Mouse (Mus musculus) lung, postnatal 25 days (tissue): Measurements from ENCODE around the gene Dpf2.
"Not testable (repeated sequence)": the region's sequence is repeated elsewhere in the genome, so short reads cannot be mapped to it uniquely, and the experiment has no call there.

Source experiments
- DNase-seq: peaks from one replicate; pipeline ENCODE4 v3.0.0; 2022; ENCODE audit warnings: low spot score

The Dpf2 gene

GRCm38 (mm10) chr19:5892735-5893134 lies 20.1 kb downstream of the Dpf2 start:
- DNase-seq = no peak

DNA sequence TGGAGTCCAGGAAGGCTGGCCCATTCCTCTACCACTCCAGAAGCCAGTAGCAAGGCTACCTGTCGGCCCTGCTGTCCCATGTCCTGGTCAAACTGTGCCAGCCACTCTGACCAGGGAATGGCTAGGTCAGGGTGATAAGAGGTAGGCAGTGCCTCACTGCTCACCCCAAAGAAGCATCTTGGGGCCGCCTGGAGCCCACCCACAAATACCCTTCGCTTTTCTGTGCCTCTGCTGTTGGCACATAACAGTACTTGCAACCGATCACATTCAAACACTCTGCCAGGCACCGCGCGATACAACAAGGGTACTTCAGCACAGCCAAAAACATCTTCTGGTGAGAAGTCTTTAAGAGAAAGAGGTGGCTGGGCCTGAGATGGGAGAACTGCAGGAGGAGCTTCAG lies 20.5 kb downstream of the Dpf2 start:
- no peak for DNase-seq

DNA sequence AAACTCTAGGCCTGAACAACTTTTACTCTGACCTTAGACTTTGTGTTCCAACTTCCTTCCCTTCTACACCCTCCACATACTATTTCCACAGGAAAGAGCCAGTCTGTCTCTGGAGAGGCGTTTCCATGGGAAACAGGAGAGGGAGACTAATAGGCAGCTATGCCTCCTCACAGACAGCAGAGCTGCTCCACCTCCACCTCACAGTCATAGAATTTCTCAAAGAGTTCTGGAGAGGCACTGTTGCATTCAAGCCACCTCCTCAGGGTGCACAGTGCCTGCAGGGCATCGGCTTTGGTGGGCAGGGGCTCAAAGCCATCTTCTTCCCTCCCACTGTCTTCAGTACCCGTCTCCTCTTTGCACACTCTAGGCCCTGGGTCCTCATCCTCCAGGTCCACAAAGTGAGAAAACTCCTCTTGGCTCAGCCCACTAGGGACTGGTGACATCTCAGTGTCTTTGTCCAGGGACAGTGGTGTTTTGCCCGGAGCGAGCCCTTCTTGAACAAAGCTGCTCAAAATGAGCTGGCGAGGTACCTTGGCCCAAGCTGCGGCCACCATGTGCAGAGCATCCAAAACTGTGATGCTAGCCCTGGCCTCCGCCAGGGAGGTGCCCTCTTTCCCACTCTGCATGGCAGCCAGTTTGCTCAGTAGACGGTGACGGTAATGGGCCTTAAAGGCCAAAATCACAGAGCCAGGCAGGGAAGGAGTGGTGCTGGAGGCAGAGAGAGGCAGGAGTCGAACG lies 21.1 kb downstream of the Dpf2 start:
- DNase-seq = no peak

DNA sequence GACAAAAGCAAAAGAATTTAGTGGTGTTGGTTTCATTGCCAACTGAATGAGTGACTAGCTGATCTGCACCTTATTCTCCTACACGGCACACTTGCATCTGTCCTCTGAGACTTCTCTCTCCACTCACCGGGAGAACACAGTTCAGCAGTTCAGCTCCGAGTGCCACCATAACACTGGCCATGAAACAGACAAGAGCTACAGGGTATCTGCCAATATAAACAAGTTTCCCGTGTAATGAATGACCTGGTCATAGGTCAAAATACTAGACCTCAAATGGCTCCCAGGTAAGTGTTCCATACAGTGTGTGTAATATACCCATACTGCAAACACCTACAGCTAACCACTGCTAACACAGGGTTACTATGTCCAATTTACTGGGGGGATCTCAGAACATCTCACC lies 23.6 kb downstream of the Dpf2 start:
- DNase-seq = no peak

DNA sequence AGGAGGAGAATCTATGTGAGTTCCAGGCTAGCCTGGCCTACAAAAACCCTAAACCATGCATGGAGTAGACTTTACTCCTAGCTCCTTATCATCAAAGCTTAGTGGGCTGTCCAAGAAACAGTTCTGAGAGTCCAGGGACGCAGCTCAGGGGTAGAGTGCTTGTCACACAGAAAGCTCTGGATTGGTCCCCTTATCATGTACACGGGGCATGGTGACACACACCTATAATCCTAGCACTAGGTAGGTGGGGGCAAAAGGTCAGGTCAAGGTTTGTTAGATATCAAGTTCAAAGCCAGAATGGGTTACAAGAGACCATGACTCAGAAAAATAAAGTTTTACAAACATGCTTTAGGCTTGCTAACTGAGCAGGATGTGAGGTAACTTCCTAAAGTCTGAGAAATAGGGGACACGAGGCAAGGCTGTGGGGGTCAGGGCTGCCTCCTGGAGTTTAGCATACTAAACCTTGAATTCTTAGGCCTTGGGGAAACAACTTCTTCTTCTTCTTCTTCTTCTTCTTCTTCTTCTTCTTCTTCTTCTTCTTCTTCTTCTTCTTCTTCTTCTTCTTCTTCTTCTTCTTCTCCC lies 25.5 kb downstream of the Dpf2 start:
- DNase-seq = no peak

DNA sequence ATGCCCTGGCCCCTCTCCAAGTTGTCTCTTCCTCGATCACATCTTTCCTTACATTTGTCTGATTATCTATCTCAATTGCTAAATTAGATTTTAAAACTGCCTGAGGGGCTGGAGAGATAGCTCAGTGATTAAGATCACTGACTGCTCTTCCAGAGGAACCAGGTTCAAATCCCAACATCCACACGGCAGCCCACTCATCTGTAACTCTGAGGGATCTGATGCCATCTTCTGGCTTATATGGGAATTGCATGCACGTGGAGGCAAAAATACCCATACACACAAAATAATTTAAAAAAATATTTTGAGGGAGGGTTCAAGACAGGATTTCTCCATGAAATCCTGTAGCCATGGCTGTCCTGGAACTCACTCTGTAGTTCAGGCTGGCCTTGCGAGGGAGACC lies 27.0 kb downstream of the Dpf2 start:
- no peak for DNase-seq

DNA sequence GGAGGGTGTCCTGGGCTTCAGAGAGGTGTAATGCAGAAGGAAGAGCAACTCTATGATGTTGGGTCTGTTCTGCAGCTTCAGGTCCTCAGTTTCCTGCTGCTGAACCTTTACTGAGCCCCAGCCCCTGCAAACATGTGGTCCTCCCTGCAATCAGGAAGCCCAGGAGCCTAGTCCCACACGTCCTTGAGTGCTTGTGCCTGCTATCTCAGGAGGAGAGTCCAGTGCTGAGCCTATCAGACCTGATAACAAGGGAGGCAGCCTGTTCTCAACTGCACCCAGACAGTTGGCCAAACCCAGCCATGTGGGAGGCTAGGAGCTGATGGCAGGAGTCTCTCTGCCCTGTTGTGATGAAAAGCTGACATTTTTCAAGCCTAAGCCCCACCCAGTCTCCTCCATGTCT lies 28.9 kb downstream of the Dpf2 start:
- DNase-seq = no peak

- not testable (repeated sequence) for DNase-seq
These were observed 30.7 kb downstream of the Dpf2 start for GRCm38 (mm10) chr19:5882079-5882478.

- DNase-seq = no peak
These were observed 31.7 kb downstream of the Dpf2 start for GRCm38 (mm10) chr19:5881155-5881554.

GRCm38 (mm10) chr19:5879735-5880134 lies 33.1 kb downstream of the Dpf2 start:
- DNase-seq = no peak

DNA sequence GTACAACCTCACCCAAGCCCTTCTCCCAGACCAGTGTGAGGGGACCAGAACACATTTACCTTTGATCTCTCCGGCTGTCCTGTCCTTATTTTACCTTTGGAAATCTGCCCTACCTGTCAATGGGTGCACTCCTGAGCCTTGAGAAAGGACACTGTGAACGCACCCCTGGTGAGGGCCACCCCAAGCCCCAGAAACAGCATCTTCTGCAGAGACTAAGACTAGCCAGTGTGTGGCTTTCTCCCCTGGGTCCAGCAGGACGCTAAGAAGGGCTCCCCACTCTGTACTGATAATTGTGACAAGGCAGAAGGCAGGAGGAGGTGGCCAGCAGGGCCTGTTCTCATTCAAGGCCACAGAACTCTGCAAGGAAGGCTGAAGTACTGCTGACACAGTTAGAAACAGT lies 33.9 kb downstream of the Dpf2 start:
- no peak for DNase-seq

DNA sequence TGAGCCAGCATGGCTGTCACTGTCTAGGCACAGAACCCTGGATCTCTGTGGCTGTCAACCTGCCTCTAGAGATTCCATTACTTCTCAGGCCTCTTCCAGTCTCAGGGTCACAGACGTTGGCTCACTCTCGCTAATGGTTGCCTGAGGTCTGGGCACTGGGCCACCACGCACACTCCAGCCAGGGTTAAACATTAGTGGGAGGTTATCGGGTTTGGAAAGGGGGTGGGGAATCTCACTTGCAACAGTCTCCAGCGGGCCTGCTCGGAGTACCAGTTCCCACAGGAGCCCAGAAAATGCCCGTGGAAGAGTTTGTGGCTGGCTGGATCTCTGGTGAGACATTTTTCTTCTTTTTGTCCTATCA lies 34.5 kb downstream of the Dpf2 start:
- peak; percentile 70 for DNase-seq

DNA sequence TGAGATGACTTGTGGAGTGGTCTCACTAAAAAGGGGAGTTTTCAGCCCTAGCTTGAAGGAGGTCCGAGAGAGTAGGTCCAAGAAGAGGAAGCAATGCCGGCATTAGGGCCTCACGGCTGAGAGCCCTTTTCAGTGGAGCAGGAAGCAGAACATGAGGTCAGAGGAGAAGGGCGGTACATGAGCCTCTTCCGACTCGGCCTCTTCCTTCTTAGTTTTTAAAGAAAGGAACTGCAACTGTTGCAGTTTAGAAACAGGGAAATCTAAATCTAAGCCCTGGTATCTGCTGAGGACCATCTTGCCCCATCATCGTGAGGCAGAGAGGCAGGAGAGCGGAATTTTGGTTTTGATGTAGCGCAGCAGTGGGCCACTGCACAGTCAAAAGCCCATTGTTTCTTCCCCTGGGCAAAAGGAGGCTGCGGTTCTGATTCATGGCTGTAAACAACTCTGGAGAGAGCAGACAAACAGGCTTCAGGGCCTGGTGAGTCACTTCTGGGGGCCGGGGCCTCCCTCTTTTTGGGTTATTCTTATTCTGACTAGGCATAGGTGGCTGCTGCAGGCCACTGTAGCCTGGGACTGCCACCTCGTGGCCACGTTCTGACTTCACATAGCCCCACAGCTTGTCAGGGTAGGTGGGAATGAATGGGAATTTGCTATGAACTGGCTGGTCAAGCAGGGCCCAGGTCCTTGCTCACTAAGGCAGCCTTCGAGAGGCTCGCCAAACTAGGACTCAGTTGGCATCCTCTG lies 35.0 kb downstream of the Dpf2 start, which contains the start of gene Slc25a45:
Slc25a45 (plus strand) TSS at position 191 of the 744 bp plus-strand sequence.
- DNase-seq = peak; percentile 83

DNA sequence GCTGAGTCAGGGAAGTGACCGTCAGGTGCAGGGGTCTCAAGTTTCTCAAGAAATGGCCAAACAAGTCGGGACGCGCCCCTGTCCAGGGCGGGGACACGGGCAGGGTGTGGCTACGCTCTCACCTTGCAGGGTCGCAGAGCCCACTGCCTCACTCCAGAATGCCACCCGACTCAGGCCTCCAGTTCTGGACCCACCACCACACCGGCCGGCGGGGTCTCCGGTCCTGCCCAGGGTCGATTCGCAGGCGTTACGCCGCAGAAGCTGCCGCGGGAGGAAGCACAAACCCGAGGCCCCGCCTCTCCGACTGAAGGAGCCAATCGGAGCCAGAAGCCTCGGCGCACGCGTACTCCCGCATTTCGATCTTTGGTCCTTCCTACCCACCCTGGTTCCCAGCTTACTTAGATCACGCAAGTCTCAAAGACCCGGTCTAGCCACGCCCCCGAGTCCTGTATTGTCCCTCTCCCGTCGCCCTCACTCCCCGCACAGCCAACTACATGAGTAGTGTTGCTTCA lies 37.8 kb downstream of the Dpf2 start, which contains the start of gene Frmd8:
Frmd8 (minus strand) TSS at position 306 of the 512 bp plus-strand sequence.
- DNase-seq = peak; percentile 96

GRCm38 (mm10) chr19:5874391-5874968 lies 38.3 kb downstream of the Dpf2 start:
- DNase-seq = no peak

DNA sequence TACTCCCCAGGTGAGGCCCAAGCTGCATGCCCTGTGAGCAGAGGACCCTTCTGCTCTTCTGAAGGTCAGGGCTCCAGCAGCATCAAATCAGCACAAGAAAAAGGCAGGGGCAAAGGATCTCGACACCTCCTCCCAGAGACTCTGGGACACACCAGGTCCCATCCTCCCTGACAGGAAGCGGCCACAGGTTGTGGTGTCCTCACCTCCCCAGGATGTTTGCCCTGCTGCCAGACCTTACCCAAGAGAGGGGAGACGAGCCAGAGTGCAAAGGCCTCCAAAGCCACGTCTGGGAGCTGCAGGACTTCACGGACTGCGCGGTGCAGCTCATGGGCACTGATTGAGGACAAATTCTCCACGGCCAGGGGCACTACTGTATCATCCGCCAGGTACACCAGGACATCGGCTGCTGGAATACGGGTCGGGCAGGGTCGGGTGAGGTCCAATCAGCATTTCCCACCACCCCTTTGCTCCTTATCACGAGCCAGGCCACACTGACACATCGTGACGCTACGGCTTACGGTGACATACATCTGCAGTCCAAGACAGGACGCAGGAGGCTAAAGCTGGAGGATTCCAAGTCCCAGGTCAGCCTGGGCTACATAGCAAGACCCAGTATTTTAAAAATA lies 39.8 kb downstream of the Dpf2 start:
- no peak for DNase-seq

- DNase-seq = no peak
These were observed 40.3 kb downstream of the Dpf2 start for GRCm38 (mm10) chr19:5872528-5872927.

DNA sequence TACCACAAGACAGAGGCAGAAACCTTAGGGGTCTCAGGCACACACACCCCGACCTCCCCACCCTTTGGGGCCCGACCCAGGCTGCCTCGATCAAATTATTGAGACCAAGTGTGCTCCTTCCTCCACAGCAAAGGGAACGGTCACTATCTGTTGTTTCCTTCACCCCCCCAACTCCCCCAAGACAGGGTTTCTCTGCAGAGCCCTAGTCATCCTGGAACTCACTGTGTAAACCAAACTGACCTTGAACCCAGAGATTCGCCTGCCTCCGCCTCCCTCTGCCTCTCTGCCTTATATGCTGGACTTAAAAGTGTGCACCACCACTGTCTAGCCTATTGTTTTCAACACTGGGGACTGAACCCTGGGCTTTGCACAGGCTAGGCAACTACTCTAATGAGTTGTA lies 41.1 kb downstream of the Dpf2 start:
- DNase-seq = no peak

GRCm38 (mm10) chr19:5871273-5871672 lies 41.5 kb downstream of the Dpf2 start:
- DNase-seq = peak; percentile 77

GRCm38 (mm10) chr19:5868096-5868495 lies 44.7 kb downstream of the Dpf2 start:
- no peak for DNase-seq

- DNase-seq = no peak
These were observed 48.0 kb downstream of the Dpf2 start for GRCm38 (mm10) chr19:5864710-5865398.
